Mouse (Mus musculus): Measurements from ENCODE around the gene Hhipl1. TPM values are rescaled to one million over a fixed set of nuclear protein-coding genes. Genes with fewer than 3 reads are reported as not detected.
A peak's percentile ranks its signal among the peaks of the same experiment; 100 is the strongest.

Gene Hhipl1
- polyA plus RNA-seq, 1 experiment from 2014 or later = 2.5 TPM

DNA sequence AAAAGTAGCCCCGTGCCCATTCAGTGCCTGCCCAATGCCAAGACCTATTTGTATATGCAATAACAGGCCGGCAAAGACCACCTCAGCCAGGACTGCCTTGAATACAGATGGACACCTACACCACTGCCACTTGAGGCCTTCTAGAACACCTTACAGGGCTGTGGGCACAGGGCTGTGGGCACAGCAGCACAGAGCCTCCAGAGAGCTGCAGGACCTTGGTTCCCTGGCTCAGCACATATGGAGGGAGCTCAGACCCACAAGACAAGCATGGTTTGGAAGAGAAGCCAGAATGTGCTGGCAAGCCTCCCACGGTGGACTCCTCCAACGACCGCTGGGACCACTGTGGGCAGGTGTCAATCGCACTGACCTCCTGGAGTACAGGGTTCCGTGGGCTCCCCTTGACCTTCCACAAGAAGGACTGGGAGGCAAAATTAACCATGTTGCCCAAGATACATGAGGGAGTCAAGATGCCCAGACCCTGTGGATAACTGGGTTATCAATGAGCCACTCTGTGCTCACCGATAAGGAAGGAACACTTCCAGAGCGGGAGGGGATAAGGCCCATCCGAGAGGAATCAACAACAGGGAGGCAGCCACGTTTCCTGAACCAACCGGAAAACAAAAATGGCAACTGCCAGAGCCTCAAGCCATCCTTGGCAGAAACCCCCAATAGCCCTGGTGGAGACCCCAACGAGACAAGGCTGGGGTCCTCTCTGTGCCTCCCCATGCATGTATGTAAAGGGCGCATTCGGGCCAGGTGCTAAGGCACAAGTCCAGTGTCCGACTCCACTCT is 34.5 kb upstream of the Hhipl1 start:
- peaks cover 75% of the 10 kb centered on the region for H3K4me1 ChIP-seq
- WGBS = 74% methylated on average over 16 of the region's 16 CpGs
- H3K27ac ChIP-seq = peak overlapping the region; percentile 44; the same call in 1 of the 2 replicates
- H3K4me2 ChIP-seq = peak overlapping the region; percentile 96
- H3K9me3 ChIP-seq (replicated peaks) = no peaks in the 10 kb centered on the region
- H3K9ac ChIP-seq = peak overlapping the region; percentile 93
- no peaks in the 10 kb centered on the region for H3K27me3 ChIP-seq
- H3K36me3 ChIP-seq (ENCODE audit: poor library complexity, severe bottlenecking) = peaks cover 7% of the 10 kb centered on the region; the same call in 1 of the 2 replicates
- peak overlapping the region; percentile 81 for H3K4me3 ChIP-seq
- ATAC-seq = no peak

GRCm38 (mm10) chr12:108272143-108272635 is 33.9 kb upstream of the Hhipl1 start:
- peaks cover 75% of the 10 kb centered on the region for H3K4me1 ChIP-seq
- ATAC-seq = no peak
- H3K4me3 ChIP-seq = peak overlapping the region; percentile 81
- peak overlapping the region; percentile 31; the same call in 1 of the 2 replicates for H3K27ac ChIP-seq
- H3K4me2 ChIP-seq = peak overlapping the region; percentile 96
- 52% methylated on average over 7 of the region's 7 CpGs for WGBS
- no peaks in the 10 kb centered on the region for H3K9me3 ChIP-seq (replicated peaks)
- H3K9ac ChIP-seq = peak overlapping the region; percentile 93
- no peaks in the 10 kb centered on the region for H3K27me3 ChIP-seq
- peaks cover 7% of the 10 kb centered on the region; the same call in 1 of the 2 replicates for H3K36me3 ChIP-seq (ENCODE audit: poor library complexity, severe bottlenecking)

DNA sequence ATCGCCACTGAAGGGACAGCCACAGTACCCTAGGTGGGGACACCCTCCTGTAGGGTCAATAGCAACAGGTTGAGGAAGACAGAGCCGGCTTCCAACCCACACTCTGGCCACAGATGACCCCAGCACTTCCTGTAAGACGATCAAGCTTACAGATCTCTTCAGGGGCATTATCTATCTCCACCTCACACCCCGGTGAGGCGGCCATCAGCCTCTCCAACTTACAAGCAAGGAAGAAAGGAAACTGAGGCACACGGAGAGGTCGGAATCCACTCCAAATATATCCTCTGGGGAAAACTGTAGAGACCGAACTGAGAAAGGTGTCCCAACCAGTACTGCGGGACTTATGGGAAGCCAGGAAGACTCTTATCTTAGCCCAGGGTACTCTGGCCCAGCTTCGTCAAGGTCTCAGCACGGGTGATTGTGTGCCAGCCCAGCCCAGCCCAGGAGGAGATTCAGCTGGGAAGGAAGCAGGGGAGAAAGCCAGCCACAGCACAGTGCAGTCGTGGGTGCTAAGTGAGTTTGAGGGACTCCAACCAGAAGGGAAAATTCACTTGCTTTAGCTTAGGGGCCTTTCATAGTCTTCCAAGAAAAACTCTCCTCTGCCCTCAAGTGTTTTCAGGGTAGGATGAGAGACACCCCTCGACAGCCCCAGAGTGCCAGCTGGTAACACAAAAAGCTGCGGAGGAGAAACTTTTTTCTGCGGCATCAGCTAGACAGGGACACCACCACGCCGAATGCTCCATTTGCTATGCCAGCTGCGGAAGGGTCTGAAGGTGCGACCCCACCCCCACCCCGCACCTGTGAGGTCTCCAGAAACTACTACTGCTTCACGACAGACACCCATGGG is 32.4 kb upstream of the Hhipl1 start:
- H3K4me1 ChIP-seq = peaks cover 80% of the 10 kb centered on the region
- H3K27ac ChIP-seq = no peak overlapping the region; the same call in 1 of the 2 replicates
- no peaks in the 10 kb centered on the region for H3K27me3 ChIP-seq
- peak overlapping the region; percentile 93 for H3K9ac ChIP-seq
- peak overlapping the region; percentile 96 for H3K4me2 ChIP-seq
- no peaks in the 10 kb centered on the region for H3K9me3 ChIP-seq (replicated peaks)
- H3K4me3 ChIP-seq = peak overlapping the region; percentile 81
- 4% methylated on average over 21 of the region's 21 CpGs for WGBS
- H3K36me3 ChIP-seq (ENCODE audit: poor library complexity, severe bottlenecking) = peaks cover 7% of the 10 kb centered on the region; the same call in 1 of the 2 replicates
- no peak for ATAC-seq

- peak overlapping the region; percentile 78; the same call in 1 of the 2 replicates for H3K27ac ChIP-seq
These were observed 31.8 kb upstream of the Hhipl1 start for GRCm38 (mm10) chr12:108274313-108274595.

GRCm38 (mm10) chr12:108274661-108275507 is 31.2 kb upstream of the Hhipl1 start, which contains the start of gene Ccdc85c:
Gene Ccdc85c, minus strand, starts transcription at chr12:108275425.
- H3K9ac ChIP-seq = peak within 1 kb of the TSS; percentile 93
- peak within 1 kb of the TSS; percentile 88 for H3K27ac ChIP-seq
- H3K4me2 ChIP-seq = peak within 1 kb of the TSS; percentile 96
- peaks cover 75% of the 10 kb centered on the region for H3K4me1 ChIP-seq
- no peaks in the 10 kb centered on the region for H3K9me3 ChIP-seq (replicated peaks)
- under 1% methylated on average over 104 of the region's 120 CpGs for WGBS
- ATAC-seq = no peak; the same call in none of the 2 replicates
- H3K36me3 ChIP-seq (ENCODE audit: poor library complexity, severe bottlenecking) = peaks cover 1% of the 10 kb centered on the region; the same call in 1 of the 2 replicates
- H3K27me3 ChIP-seq = no peaks in the 10 kb centered on the region
- H3K4me3 ChIP-seq = peak within 1 kb of the TSS; percentile 81

More at GRCm38 (mm10) chr12:108274313-108274595, 31.8 kb upstream of the Hhipl1 start:
- peaks cover 7% of the 10 kb centered on the region; the same call in 1 of the 2 replicates for H3K36me3 ChIP-seq (ENCODE audit: poor library complexity, severe bottlenecking)
- no peak for ATAC-seq
- peak overlapping the region; percentile 81 for H3K4me3 ChIP-seq
- H3K4me1 ChIP-seq = peaks cover 79% of the 10 kb centered on the region
- H3K4me2 ChIP-seq = peak overlapping the region; percentile 96
- peak overlapping the region; percentile 93 for H3K9ac ChIP-seq
- no peaks in the 10 kb centered on the region for H3K9me3 ChIP-seq (replicated peaks)
- under 1% methylated on average over 19 of the region's 35 CpGs for WGBS
- H3K27me3 ChIP-seq = no peaks in the 10 kb centered on the region

DNA sequence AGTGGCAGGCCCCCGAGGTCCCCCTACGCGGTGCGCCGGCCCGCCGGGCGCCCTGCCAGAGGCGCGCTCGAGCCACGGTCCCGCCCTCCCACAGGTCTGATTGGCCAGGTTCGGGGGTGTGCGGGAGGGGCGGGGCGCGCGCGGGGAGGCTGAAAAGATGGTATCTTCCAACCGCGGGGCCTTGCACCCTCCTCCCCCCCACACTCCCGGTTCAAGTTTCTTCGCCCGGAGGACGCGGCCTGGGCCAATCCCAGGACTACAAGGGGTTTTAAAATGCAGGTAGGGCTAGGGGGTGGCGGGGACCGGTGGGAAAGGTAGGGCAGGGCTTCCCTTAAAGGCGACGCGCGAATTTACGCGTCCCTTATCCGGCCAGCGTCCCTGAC is 30.6 kb upstream of the Hhipl1 start:
- Histone ChIP-seq H3K9me3 (replicated peaks) (no peaks in the 10 kb centered on the region), H3K9ac (peak overlapping the region; percentile 74), H3K4me1 (peaks cover 69% of the 10 kb centered on the region), H3K4me3 (peak overlapping the region; percentile 81), H3K36me3 (ENCODE audit: poor library complexity, severe bottlenecking) (no peaks in the 10 kb centered on the region), H3K27ac (peak overlapping the region; percentile 88), H3K4me2 (peak overlapping the region; percentile 96), H3K27me3 (no peaks in the 10 kb centered on the region)
- peak; percentile 91 for ATAC-seq
- under 1% methylated on average over 36 of the region's 37 CpGs for WGBS

GRCm38 (mm10) chr12:108275920-108276822 is 29.9 kb upstream of the Hhipl1 start:
- Histone ChIP-seq H3K36me3 (ENCODE audit: poor library complexity, severe bottlenecking) (no peaks in the 10 kb centered on the region), H3K27me3 (no peaks in the 10 kb centered on the region), H3K4me1 (peaks cover 63% of the 10 kb centered on the region), H3K9ac (peak overlapping the region; percentile 74), H3K4me3 (peak overlapping the region; percentile 81), H3K9me3 (replicated peaks) (no peaks in the 10 kb centered on the region), H3K4me2 (peak overlapping the region; percentile 96), H3K27ac (peak overlapping the region; percentile 88)
- ATAC-seq = peak; percentile 0
- WGBS = under 1% methylated on average over 43 of the region's 47 CpGs

GRCm38 (mm10) chr12:108277341-108277841 is 28.7 kb upstream of the Hhipl1 start:
- under 1% methylated on average over 12 of the region's 12 CpGs for WGBS
- peak overlapping the region; percentile 81 for H3K4me3 ChIP-seq
- peak overlapping the region; percentile 53 for H3K9ac ChIP-seq
- H3K36me3 ChIP-seq (ENCODE audit: poor library complexity, severe bottlenecking) = no peaks in the 10 kb centered on the region
- peak overlapping the region; percentile 88 for H3K27ac ChIP-seq
- ATAC-seq = no peak
- peaks cover 50% of the 10 kb centered on the region for H3K4me1 ChIP-seq
- H3K27me3 ChIP-seq = no peaks in the 10 kb centered on the region
- H3K4me2 ChIP-seq = peak overlapping the region; percentile 96
- no peaks in the 10 kb centered on the region for H3K9me3 ChIP-seq (replicated peaks)

DNA sequence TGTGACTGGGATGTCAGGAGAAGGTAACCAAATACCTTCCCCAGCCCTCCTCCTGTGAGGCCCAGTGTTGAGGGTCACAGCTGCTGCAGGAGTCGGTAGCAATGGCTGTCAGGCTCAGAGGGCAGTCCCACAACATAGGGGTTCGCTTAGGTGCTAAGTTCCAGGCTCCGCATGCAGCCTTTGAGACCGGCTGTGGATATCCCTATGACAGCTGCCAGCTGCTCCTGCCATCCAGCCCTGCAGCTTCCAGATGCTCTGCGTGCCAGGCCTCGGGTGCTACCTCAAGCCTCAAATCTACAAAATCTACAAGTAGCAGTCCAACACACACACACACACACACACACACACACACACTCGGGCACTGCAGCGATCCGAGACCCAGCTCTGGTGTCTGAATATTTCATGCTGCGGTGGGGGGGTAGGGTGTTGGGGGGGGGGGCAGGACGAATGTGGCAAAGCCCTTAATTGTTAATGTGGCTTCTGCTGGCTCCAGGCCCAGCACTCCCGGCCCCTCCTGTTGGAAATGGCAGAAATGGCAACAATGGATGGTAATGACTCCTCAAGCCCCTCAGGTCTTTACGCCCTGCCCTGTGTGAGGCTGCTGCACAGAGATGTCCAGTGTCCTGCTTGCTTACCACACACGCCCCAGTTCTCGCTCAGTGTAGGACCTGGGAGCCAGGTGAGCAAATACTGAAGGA is 27.7 kb upstream of the Hhipl1 start:
- Histone ChIP-seq H3K36me3 (ENCODE audit: poor library complexity, severe bottlenecking) (no peaks in the 10 kb centered on the region), H3K4me2 (peak overlapping the region; percentile 96), H3K9me3 (replicated peaks) (no peaks in the 10 kb centered on the region), H3K27me3 (no peaks in the 10 kb centered on the region), H3K4me1 (peaks cover 41% of the 10 kb centered on the region), H3K27ac (peak overlapping the region; percentile 88), H3K9ac (0 out of 2 replicates have a peak overlapping the region, but pooled peaks have one; percentile 53), H3K4me3 (peak overlapping the region; percentile 81; the same call in 1 of the 2 replicates)
- 28% methylated on average over 15 of the region's 15 CpGs for WGBS
- no peak for ATAC-seq
